Mouse (Mus musculus): ENCODE results near the gene Serpinf1. TPM values are rescaled to one million over a fixed set of nuclear protein-coding genes. Genes with fewer than 3 reads are reported as not detected.

Serpinf1 gene
- total RNA-seq (2015; ENCODE audit: low replicate concordance) = 2.9 and 26.0 TPM in 2 replicates
- 2.2 TPM in 1 of 2 replicates, not detected in the other for total RNA-seq (2017; ENCODE audit: low replicate concordance)

DNA sequence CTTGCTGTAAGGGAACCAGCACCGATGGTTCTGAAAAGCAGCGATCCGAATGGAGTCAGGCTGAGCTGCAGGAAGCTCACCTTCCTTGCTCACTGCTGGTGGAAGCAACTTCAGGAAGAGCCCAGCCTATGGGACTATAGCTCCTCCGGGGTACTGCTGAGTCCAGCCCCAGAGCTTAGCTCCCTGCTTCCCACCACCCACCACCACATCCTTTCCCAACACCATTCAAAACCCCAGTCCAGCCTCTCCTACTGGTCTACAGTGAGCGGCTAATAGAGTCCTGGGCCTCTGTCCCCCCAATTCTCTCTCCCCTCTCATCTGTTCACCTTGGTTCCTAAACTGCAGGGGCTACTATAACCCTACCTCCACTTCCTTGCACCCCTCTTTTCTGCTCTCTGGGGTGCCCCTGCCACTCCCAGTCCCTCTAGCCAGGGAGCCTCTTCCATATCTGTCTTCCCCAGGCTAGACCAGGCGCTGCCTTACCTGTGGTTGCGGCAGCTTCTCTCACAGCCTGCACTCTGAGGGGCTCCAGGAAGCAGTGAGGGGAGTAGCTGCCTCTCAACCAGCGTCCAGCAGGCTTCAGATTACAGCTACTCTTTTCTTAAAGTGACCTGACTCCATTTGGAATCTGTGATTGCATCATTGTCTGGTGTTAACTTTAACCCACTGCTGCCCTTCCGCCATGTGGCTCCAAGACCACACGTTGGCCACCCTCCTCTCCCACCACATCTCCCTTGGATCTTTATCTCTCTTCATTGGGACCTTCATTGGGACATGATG is at the start of gene Serpinf1:
Gene Serpinf1 (minus strand): TSS at position 689 of the 780 bp plus-strand sequence.
- ATAC-seq (replicated peaks; ENCODE audit: low FRiP score, poor library complexity, severe bottlenecking) = no peak

DNA sequence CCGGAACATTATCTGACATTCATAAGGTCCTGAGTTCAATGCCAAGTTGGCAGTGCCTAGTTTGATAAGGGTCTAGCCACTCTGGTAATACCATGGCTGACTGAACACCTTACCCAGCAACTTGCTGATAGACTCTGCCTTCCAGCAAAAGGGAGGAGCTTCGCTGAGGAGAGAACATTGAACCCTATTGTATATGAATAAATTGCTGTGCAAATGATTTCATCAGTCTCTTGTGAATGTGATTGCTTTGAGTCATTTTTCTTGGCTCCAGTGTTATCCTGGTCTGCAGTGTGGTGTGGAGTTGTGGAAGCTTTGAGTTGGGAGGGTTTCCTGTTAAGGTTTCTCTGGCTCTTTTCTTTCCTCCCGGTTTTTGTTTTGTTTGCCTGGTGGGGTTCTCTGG is 48.2 kb upstream of the Serpinf1 start:
- no peak for ATAC-seq (replicated peaks; ENCODE audit: low FRiP score, poor library complexity, severe bottlenecking)

- ATAC-seq (replicated peaks; ENCODE audit: low FRiP score, poor library complexity, severe bottlenecking) = no peak
These were observed 46.8 kb upstream of the Serpinf1 start for GRCm38 (mm10) chr11:75469261-75469660.

DNA sequence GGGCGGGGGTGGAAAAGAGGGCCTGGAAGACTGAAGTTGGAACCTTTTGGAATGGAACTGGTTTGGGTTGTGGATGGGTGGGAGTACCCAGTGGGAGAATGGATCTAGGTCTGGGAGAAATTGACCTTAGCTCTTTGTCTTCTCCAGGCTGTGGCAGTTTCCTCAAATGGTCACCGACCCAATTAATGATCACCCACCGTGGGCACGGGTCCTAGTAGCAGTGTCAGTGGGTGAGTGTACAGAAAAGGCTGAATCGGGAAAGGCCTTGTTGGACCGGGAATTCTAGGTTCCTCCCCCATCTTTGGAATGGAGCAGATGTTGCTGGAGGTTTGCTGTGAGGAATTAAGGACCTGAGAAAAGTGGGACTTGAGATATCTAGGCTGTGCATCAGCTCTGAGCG is 45.9 kb upstream of the Serpinf1 start:
- no peak for ATAC-seq (replicated peaks; ENCODE audit: low FRiP score, poor library complexity, severe bottlenecking)

- ATAC-seq (replicated peaks; ENCODE audit: low FRiP score, poor library complexity, severe bottlenecking) = peak; percentile 91
These were observed 45.2 kb upstream of the Serpinf1 start for GRCm38 (mm10) chr11:75467512-75468215.

- ATAC-seq (replicated peaks; ENCODE audit: low FRiP score, poor library complexity, severe bottlenecking) = no peak
These were observed 44.4 kb upstream of the Serpinf1 start for GRCm38 (mm10) chr11:75466731-75467505.

GRCm38 (mm10) chr11:75465051-75465450 is 42.5 kb upstream of the Serpinf1 start:
- no peak for ATAC-seq (replicated peaks; ENCODE audit: low FRiP score, poor library complexity, severe bottlenecking)

- ATAC-seq (replicated peaks; ENCODE audit: low FRiP score, poor library complexity, severe bottlenecking) = no peak
These were observed 41.9 kb upstream of the Serpinf1 start for GRCm38 (mm10) chr11:75464417-75464816.

DNA sequence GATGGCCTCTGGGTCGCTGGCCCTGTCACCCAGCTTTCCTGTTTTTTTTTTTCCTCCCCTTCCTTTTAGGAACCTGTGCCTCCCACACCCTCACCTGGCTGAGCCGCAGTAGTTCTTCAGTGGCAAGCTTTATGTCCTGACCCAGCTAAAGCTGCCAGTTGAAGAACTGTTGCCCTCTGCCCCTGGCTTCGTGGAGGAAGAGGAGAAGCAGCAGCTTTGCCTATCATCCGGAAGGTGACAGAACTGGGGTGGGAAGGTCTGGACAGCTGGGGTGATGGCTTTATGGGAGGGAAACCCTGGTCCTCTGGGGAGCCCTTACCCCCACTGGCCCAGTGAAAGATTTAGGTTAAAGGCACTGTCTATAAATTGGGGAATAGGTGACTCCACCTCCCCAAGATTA is 41.1 kb upstream of the Serpinf1 start:
- ATAC-seq (replicated peaks; ENCODE audit: low FRiP score, poor library complexity, severe bottlenecking) = no peak

DNA sequence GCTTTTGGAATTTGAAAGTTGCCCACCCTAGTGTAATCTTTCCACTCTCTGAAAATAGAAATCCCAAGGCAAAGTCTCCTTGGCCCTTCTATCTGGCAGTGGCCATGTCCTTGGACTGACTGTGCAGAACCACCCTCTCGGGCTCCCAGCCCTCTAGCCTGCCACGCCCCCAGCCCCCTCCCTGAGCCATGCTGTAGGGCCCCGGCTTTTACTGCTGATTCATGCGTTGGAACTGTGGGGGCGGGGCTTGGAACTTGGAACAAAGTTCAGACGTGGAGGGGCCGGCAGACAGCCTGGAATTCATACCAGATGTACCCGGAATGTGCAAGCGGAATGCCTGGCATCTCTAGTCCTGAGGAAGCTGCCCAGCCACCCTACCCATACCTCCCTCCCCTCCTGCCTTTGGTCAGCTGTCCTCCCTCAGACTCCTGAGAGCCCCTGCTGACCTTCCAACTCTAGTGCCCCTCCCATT is 40.4 kb upstream of the Serpinf1 start:
- peak; percentile 21 for ATAC-seq (replicated peaks; ENCODE audit: low FRiP score, poor library complexity, severe bottlenecking)

GRCm38 (mm10) chr11:75462253-75462783 is 39.8 kb upstream of the Serpinf1 start:
- ATAC-seq (replicated peaks; ENCODE audit: low FRiP score, poor library complexity, severe bottlenecking) = peak; percentile 55

DNA sequence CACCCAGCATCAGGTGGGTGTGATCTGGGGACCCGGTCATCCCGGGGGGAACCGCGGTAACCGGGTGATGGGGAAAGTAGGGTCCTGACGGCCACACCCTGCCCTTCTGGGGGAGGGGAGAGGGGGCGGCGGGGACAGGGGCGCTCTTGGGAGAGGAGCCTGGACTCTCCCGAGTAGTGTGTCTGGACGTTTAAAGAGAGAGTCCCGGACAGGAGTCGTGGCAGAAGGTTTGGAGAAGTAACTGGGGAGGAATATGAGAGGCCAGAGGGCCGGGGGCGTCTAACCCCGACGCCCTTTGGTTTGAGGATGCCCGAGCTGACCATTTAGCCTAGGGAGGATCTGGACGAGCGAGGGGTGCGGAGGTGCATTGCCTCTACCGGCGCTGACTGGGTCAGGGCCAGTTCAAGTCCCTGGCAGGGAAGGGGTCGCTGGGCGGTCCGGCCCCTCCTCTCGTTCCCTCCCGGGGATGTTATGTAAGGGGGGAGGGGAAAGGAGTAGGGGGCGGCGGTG is 39.3 kb upstream of the Serpinf1 start:
- no peak for ATAC-seq (replicated peaks; ENCODE audit: low FRiP score, poor library complexity, severe bottlenecking)

DNA sequence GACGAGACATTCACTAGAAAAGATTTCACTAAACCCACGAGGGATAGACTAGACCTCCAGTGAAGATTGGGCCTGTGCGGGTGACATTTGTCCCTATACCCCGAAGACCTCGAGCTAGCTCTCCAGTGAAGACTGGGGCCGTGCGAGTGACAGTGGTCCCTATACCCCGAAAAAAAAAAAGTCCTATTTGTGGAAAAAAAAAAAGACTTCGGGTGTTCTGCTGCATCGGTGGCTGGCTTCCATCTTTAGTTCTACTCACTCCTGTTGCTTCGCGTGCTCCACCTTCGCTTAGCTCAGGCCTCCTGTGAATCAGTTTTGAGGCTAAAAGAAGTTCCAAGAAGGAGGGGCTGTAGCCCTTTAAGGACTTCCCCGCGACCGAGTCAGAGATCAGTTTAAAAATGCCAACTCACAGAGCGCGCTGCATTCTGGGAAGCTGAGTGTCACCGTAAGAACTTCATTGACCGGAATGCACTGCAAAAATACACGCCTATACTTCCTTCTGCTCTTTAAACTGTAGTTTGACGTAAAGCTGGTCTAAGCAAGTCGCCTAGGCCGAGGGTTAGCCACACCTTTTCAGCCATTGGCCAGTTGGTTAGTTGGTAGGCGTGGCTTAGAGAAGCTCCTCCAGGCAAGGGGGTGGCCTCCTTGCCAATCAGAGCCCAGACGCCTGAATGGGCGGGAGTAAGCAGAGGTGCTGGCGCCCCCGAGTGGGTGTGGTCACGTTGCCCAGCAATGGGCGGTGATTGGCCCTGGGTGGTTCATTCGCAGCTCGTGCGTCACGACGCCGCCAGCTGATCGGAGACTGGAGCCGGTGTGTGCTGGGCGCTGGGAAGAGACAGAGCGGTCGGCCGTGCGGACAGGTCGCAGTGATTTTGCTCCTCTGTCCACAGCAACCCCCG is 38.6 kb upstream of the Serpinf1 start, which contains the start of gene Tlcd2:
Gene Tlcd2 (plus strand): TSS at position 872 of the 899 bp plus-strand sequence.
- ATAC-seq (replicated peaks; ENCODE audit: low FRiP score, poor library complexity, severe bottlenecking) = peak; percentile 78

GRCm38 (mm10) chr11:75460103-75460843 is 37.8 kb upstream of the Serpinf1 start:
- peak; percentile 60 for ATAC-seq (replicated peaks; ENCODE audit: low FRiP score, poor library complexity, severe bottlenecking)

DNA sequence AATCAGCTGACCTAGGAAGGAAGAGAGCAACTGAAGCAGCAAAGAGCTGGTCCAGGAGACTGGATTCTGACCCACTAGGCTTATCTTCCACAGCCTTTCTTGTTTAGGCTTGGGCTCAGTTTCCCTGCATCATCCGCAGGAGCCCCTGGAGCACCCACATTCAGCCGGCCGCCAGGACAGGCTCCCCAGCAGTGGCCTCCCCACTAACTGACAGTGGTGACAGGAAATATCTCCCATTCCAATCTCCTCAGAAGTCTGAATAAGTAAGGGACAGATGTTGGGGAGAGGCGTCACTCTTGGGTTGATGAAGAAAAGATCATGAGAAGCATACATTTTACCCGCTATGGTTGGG is 37.2 kb upstream of the Serpinf1 start:
- ATAC-seq (replicated peaks; ENCODE audit: low FRiP score, poor library complexity, severe bottlenecking) = no peak

DNA sequence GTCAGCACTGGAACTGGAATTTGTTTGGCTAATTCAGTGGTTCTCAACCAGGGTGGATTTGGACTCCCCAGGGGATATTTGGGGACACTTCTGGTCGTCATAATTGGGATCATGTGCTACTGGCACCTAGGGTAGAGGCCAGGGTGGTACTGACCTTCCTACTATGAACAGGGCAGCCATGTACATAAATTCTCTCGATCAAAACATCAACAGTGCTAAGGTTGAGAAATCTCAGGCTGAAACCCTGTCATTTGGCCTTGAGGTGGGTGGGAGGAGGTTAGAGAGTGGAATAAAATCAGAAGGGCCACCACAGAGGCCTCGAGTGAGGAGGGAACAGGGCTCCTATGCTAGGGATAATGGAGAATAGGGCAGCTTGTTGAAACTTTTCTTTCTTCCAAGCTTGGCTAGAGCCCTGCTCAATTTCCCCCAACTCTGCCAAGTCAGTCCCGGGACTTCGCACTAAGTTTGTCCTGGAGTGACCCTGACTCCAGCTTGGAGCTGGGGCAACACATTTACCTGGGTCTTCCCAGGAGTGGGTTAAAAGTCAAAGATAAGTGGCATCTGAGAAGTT is 36.7 kb upstream of the Serpinf1 start:
- ATAC-seq (replicated peaks; ENCODE audit: low FRiP score, poor library complexity, severe bottlenecking) = no peak

GRCm38 (mm10) chr11:75458628-75459041 is 36.1 kb upstream of the Serpinf1 start:
- ATAC-seq (replicated peaks; ENCODE audit: low FRiP score, poor library complexity, severe bottlenecking) = no peak

DNA sequence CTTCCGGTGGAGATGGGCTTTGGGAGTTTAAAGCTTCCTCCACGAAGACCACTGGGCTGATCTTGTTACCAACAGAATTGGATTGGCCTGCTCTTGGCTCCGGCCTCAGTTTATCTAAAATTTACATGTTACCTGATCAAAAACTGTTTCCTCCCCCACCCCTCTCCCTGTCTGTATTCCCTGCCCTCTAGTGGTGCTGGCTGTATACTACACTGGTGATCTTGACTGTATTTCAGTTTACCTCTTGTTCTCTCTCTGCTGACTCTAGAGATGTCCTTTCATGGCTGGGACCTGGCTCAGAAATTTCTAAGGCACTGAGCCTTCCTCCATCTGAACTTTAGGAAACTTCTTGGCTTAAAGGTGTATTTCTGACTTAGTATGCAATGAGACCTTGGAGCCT is 35.7 kb upstream of the Serpinf1 start:
- ATAC-seq (replicated peaks; ENCODE audit: low FRiP score, poor library complexity, severe bottlenecking) = no peak
